Mouse (Mus musculus) ES-E14 (cell line): ENCODE measurements around the gene Psmg4.

Source experiments
- MAFK ChIP-seq: IDR thresholded peaks from 2 replicates; pipeline ENCODE4 v1.6.1; 2014; ENCODE audit warnings: mild to moderate bottlenecking, low read depth, low read length, inconsistent platforms; ENCODE audit not compliant: insufficient read depth
- ZC3H11A ChIP-seq: IDR thresholded peaks from 2 replicates; pipeline ENCODE4 v1.6.1; 2012; ENCODE audit warnings: low read depth, mild to moderate bottlenecking, inconsistent platforms, low read length, borderline replicate concordance

DNA sequence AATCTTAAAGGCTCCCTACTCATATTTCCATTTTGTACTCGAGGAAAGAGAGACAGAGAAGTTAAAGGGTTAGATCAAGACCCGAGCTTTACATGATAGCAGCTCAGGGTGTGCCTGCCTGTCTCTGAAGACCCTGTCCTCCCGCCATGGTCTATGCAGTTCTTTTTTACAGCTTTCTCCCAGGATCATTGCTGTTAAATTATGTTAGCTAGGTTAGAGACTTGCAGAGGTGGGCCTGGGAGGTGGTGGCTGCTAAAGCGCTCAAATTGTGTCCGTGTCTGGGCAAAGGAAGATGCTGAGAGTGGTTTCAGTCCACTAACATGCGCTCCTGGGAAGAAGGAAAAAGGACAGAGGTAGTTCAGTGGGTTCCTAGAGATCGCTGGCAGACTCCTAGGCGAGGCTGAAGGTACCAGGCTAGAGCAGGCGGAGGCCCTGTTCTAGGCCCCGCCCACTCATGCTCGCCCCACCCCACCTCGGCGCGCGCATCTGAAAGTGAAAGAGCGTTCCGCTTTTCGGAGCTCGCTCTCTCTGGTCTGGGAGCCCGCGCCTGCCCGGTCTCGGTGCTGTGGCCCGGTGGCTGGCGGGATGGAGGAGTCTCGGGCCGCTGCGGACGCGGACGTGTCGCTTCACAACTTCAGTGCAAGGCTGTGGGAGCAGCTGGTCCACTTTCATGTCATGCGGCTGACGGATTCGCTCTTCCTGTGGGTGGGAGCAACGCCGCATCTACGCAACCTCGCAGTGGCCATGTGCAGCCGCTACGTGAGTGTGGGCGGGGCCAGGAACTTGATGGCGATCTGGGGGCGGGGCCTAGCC, at the start of gene Psmg4:
- no peak for TF ChIP-seq ZC3H11A
- TF ChIP-seq MAFK = no peak
